Mouse (Mus musculus) inflammation-experienced regulatory T-cells, adult 6 months (primary cell): ENCODE measurements around the gene Mbd5. TPM values are rescaled to one million over a fixed set of nuclear protein-coding genes. Genes with fewer than 3 reads are reported as not detected.

Source experiments
- ATAC-seq: one replicate; pipeline ENCODE4 v1.8.0; 2017
- polyA plus RNA-seq, 3 experiments: library from polyadenylated mRNA; unstranded; fragments of 100-300 nt; shearing (Covaris generic); gene quantifications; one replicate each; pipeline ENCODE4 v1.2.1; 2017

The Mbd5 gene
- polyA plus RNA-seq, 3 experiments from 2014 or later, result 20.2 to 32.2 (median 22.8) TPM

- ATAC-seq, result no peak
These were observed 401.5 kb downstream of the Mbd5 start for GRCm38 (mm10) chr2:49350852-49351251.

GRCm38 (mm10) chr2:49354066-49354465 is 404.8 kb downstream of the Mbd5 start:
- no peak for ATAC-seq

- no peak for ATAC-seq
These were observed 406.6 kb downstream of the Mbd5 start for GRCm38 (mm10) chr2:49355867-49356266.

GRCm38 (mm10) chr2:49358128-49358814 is 409.0 kb downstream of the Mbd5 start:
- ATAC-seq, result no peak

GRCm38 (mm10) chr2:49358839-49359520 is 409.7 kb downstream of the Mbd5 start:
- ATAC-seq, result peak; percentile 50

- ATAC-seq, result peak; percentile 52
These were observed 410.4 kb downstream of the Mbd5 start for GRCm38 (mm10) chr2:49359706-49360105.

- no peak for ATAC-seq
These were observed 415.2 kb downstream of the Mbd5 start for GRCm38 (mm10) chr2:49364546-49364945.

- no peak for ATAC-seq
These were observed 417.7 kb downstream of the Mbd5 start for GRCm38 (mm10) chr2:49366878-49367545.

GRCm38 (mm10) chr2:49367546-49367917 is 418.2 kb downstream of the Mbd5 start:
- ATAC-seq, result no peak

- ATAC-seq, result no peak
These were observed 422.3 kb downstream of the Mbd5 start for GRCm38 (mm10) chr2:49371632-49372031.

- no peak for ATAC-seq
These were observed 423.3 kb downstream of the Mbd5 start for GRCm38 (mm10) chr2:49372586-49372985.

Other genes starting within 250 kb of the Mbd5 start
- gene Acvr2a, start 135.4 kb upstream of the Mbd5 start, polyA plus RNA-seq, result 1 to 10 TPM; 2.1 to 3.4 (median 3.1) TPM
- 100 to 1,000 TPM in 2 of 3 experiments, 10 to 100 TPM in 1; 95.1 to 114 (median 114) TPM for gene Orc4, start 769 bp downstream of the Mbd5 start, polyA plus RNA-seq